Mouse (Mus musculus): ENCODE data around the gene Tax1bp1.

Tax1bp1 gene

DNA sequence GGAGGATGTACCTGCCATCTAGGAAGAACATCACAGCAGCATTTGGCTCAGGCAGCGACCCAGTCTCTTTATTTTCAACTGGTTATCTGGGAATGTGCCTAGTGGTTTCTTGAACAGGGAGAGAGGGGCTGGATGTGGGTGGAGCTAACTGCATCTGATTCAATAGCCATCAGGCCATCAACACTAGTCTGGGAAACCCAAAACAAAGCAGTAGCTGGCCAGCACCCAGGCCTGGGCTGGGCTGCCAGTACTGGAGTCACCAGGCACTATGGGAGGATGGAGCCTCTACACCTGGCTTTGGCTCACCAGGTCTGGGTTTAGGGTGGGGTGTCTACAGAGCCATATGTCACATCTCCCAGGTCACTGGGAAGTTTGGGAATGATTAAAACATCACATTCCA, 83.2 kb downstream of the Tax1bp1 start:
- DNase-seq (ENCODE audit: extremely low read depth, low read depth), result no peak

DNA sequence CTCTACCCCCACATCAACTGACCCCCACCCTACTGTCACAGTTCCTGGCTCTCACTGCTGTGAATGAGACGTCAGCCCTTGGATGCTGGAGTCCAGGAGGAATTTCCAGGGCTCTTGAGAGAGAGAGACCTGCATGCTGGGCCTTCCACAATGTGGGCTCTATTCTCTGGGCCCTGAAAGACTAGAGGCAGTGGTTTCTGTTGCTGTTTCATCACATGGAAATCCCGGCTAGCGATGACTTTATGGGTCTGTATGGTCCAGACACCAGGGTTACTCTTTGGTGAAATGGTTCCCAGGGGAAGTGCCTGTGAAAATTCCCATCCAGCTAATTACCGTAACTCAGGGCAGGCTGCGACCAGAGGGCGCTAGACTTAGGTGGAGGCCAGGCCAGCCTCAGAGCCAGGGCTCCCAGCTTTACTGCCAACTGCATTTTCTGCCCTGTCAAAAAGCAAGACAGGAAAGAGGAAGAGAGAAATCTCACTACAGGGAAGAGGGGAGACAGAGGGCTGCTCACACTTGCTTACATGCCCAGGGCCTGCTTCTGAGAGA, 83.8 kb downstream of the Tax1bp1 start:
- DNase-seq (ENCODE audit: extremely low read depth, low read depth), result no peak

DNA sequence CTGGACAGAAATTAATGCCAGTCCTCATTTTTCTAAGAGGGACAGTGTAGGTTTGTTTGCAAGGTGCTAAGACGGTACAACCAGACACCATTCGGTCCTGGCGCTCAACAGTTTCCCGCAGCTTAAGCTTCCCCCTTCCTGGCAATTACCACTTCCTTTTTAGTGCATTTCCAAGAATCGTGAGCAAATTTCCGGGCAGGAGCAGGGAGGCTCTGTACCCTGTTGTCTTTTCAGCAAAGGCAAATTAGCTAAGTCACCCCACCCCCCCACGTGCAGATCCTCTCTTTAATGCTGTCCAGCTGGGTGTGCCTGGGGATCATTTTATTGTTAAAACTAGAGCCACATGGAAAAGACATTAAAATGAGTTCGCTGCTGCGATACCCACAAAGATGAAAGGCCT, 88.7 kb downstream of the Tax1bp1 start:
- DNase-seq (ENCODE audit: extremely low read depth, low read depth), result peak; percentile 17

DNA sequence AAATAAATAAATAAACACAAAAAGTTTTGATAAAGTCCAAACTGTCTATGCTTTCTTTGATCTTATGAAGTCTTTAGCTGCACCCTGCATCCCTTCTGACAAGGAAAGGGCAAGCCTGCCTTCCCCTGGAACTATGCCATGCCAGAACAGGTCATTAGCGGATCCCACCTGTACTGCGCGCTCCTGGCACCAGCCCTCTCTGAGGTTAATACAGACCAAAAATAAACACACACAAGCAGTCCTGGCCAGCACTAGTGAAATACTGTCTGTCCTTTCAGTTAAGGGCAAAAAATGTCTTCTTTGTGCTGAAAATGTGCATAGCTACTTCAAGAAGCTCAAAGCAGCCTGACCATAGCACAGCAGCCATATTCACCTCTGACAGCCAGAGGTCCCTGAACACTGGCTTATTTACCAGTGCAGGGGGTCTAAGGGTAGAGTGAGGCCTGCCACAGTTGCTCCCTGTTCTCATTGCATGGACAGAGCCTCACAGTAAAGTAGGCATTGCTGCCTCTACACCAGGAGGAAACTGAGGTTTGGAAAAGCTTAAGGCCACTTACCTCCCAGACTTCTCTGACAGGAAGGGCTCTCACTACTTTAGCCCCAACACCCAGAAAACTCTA, 91.8 kb downstream of the Tax1bp1 start:
- no peak for DNase-seq (ENCODE audit: extremely low read depth, low read depth)
